Mouse (Mus musculus) kidney, postnatal 25 days (tissue): Measurements from ENCODE around the gene Fam199x.

ENCODE experiments used
- DNase-seq, 2 experiments: peaks; one replicate each; pipeline ENCODE4 v3.0.0; 2021; ENCODE audit warnings: mixed read lengths in 2 of 2

The Fam199x gene

GRCm38 (mm10) chrX:137049425-137050225, at the start of gene Fam199x:
TSS of gene Fam199x (plus strand) at chrX:137049594.
- peak; percentile 79 to 90 for DNase-seq

GRCm38 (mm10) chrX:137015099-137015709, 34.2 kb upstream of the Fam199x start:
- DNase-seq: peak in 1 of 2 experiments; percentile 67

GRCm38 (mm10) chrX:137017668-137018067, 31.7 kb upstream of the Fam199x start:
- DNase-seq: no peak

- DNase-seq: peak; percentile 62 to 84
These were observed 30.1 kb upstream of the Fam199x start for GRCm38 (mm10) chrX:137019310-137019709.

- no peak for DNase-seq
These were observed 18.5 kb upstream of the Fam199x start for GRCm38 (mm10) chrX:137030916-137031315.

GRCm38 (mm10) chrX:137031726-137032125, 17.7 kb upstream of the Fam199x start:
- no peak for DNase-seq

GRCm38 (mm10) chrX:137034322-137034721, 15.1 kb upstream of the Fam199x start:
- DNase-seq: peak; percentile 4 to 52

- no peak for DNase-seq
These were observed 11.9 kb upstream of the Fam199x start for GRCm38 (mm10) chrX:137037470-137037999.

GRCm38 (mm10) chrX:137038000-137038483, 11.4 kb upstream of the Fam199x start, which contains the start of gene Slc25a53:
TSS of gene Slc25a53 (minus strand) at chrX:137038302.
- DNase-seq: peak; percentile 87 to 91

GRCm38 (mm10) chrX:137038502-137038901, 10.9 kb upstream of the Fam199x start:
- no peak for DNase-seq

GRCm38 (mm10) chrX:137049060-137049424, 352 bp upstream of the Fam199x start:
- DNase-seq: no peak

GRCm38 (mm10) chrX:137063202-137063601, 13.8 kb downstream of the Fam199x start:
- no peak for DNase-seq

- no peak for DNase-seq
These were observed 55.1 kb downstream of the Fam199x start for GRCm38 (mm10) chrX:137104531-137104930.

- DNase-seq: no peak
These were observed 57.1 kb downstream of the Fam199x start for GRCm38 (mm10) chrX:137106498-137106897.

- peak; percentile 36 to 59 for DNase-seq
These were observed 68.8 kb downstream of the Fam199x start for GRCm38 (mm10) chrX:137118097-137118746.

GRCm38 (mm10) chrX:137119675-137120423, 70.5 kb downstream of the Fam199x start:
- no peak for DNase-seq

- DNase-seq: no peak
These were observed 72.3 kb downstream of the Fam199x start, which contains the start of gene Esx1 for GRCm38 (mm10) chrX:137121718-137122117. TSS of gene Esx1 (minus strand) at chrX:137122083.

- DNase-seq: no peak
These were observed 78.1 kb downstream of the Fam199x start for GRCm38 (mm10) chrX:137127542-137127941.
